In genomic region chr14:103345858-103346728, GRCm38 (mm10) we compare ENCODE assay signal across 8 mouse cellular contexts. TPM values are rescaled to one million over a fixed set of nuclear protein-coding genes. Genes with fewer than 3 reads are reported as not detected.
DNase-seq lines count a peak whose midpoint lies in the region; ATAC-seq and TF ChIP-seq lines count a peak whose summit lies in the region.

No protein-coding gene starts in this region.

- H3K9me3 ChIP-seq in MEL (replicated peaks; ENCODE audit: insufficient read depth, low read length), result no peaks in the 10 kb centered on the region
- no peaks in the 10 kb centered on the region for H3K9me3 ChIP-seq in kidney, embryonic 14.5 days (ENCODE audit: control insufficient read depth, low read length)

- DNase-seq in 3134 (ENCODE audit: extremely low read depth, insufficient read length, low spot score), result peak; percentile 59
- DNase-seq in MEL (ENCODE audit: low read depth, low spot score), result peak; percentile 71
- DNase-seq in cerebellum, postnatal 36 days, result peak; percentile 68 to 70
- DNase-seq in gastrocnemius, postnatal 25 days, result peak; percentile 56
- peak; percentile 25 for DNase-seq in liver, adult 2 months (ENCODE audit: extremely low read depth, low read depth, low spot score)
- DNase-seq in testis, postnatal 10 days (ENCODE audit: low spot score), result peak; percentile 76

- H3K36me3 ChIP-seq in MEL (ENCODE audit: control insufficient read depth in 1 of 2, insufficient read depth in 2 of 2, low read length in 2 of 2), result peaks cover 0 to 36% of the 10 kb centered on the region in 2 experiments; a peak in 2 of 4 replicates
- H3K36me3 ChIP-seq in kidney, embryonic 14.5 days (ENCODE audit: control insufficient read depth, insufficient read depth, low read length), result no peaks in the 10 kb centered on the region
- H3K36me3 ChIP-seq in liver, adult 2 months (ENCODE audit: control insufficient read depth, insufficient read depth, low read length), result no peaks in the 10 kb centered on the region

- TF ChIP-seq RAD21 in MEL (IDR thresholded peaks at IDR 0.05; ENCODE audit: low read depth, low read length), result no peak

- H3K27me3 ChIP-seq in MEL (ENCODE audit: control insufficient read depth in 1 of 2, insufficient read depth in 2 of 2, low read length in 2 of 2), result no peaks in the 10 kb centered on the region
- H3K27me3 ChIP-seq in kidney, embryonic 14.5 days (ENCODE audit: control insufficient read depth, insufficient read depth, low read length), result no peaks in the 10 kb centered on the region
- H3K27me3 ChIP-seq in liver, adult 2 months (ENCODE audit: control insufficient read depth, insufficient read depth, low read length), result no peaks in the 10 kb centered on the region

- WGBS in kidney, embryonic 14.5 days, result under 1% methylated on average over 43 of the region's 83 CpGs
- 1% methylated on average over 74 of the region's 83 CpGs for WGBS in liver, adult 2 months

- peaks cover 22% of the 10 kb centered on the region for H3K79me2 ChIP-seq in MEL (ENCODE audit: control insufficient read depth, insufficient read depth, low read length, poor library complexity)
- H3K79me2 ChIP-seq in liver, adult 2 months (ENCODE audit: control insufficient read depth, insufficient read depth, low read length), result peaks cover 11% of the 10 kb centered on the region; the same call in 1 of the 2 replicates

- H3K4me1 ChIP-seq in MEL (ENCODE audit: control insufficient read depth in 1 of 2, insufficient read depth in 2 of 2, low read length in 2 of 2), result peaks cover 16 to 20% of the 10 kb centered on the region in 2 experiments
- H3K4me1 ChIP-seq in kidney, embryonic 14.5 days (ENCODE audit: control insufficient read depth, insufficient read depth, low read length), result peaks cover 14% of the 10 kb centered on the region; the same call in 1 of the 2 replicates
- H3K4me1 ChIP-seq in liver, adult 2 months (ENCODE audit: control insufficient read depth, insufficient read depth, low read length), result peaks cover 8% of the 10 kb centered on the region; the same call in 1 of the 2 replicates

- ATAC-seq in kidney, embryonic 14.5 days (ENCODE audit: low FRiP score, low TSS enrichment), result peak; percentile 63
- 0 out of 2 replicates have a peak, but pooled peaks have one; percentile 19 for ATAC-seq in monocyte, adult 5-6 weeks (replicated peaks; ENCODE audit: insufficient number of reproducible peaks, low FRiP score, low TSS enrichment, poor library complexity, severe bottlenecking)

- peak overlapping the region; percentile 55 to 85 for H3K4me3 ChIP-seq in MEL (ENCODE audit: control insufficient read depth in 1 of 2, insufficient read depth in 1 of 2, low read depth in 2 of 2, low read length in 2 of 2)
- peak overlapping the region; percentile 80 for H3K4me3 ChIP-seq in kidney, embryonic 14.5 days (ENCODE audit: low read length)
- H3K4me3 ChIP-seq in liver, adult 2 months (ENCODE audit: insufficient read depth, low read depth, low read length), result peak overlapping the region; percentile 60

- TF ChIP-seq EP300 in MEL (IDR thresholded peaks at IDR 0.05; ENCODE audit: low read depth in 1 of 2, low read length in 2 of 2), result no peak

- TF ChIP-seq POLR2A in MEL (IDR thresholded peaks at IDR 0.05; ENCODE audit: control insufficient read depth in 1 of 2, insufficient read depth in 1 of 2, low read depth in 1 of 2, low read length in 2 of 2, poor library complexity in 1 of 2), result 0 out of 4 replicates have a peak, but pooled peaks of 1 of the 2 experiments have one; percentile 58
- no peak for TF ChIP-seq POLR2A in liver, adult 2 months (IDR thresholded peaks at IDR 0.05; ENCODE audit: extremely low read depth, insufficient read depth, low read length)

- peak overlapping the region; percentile 80 for H3K4me2 ChIP-seq in kidney, embryonic 14.5 days (replicated peaks; ENCODE audit: low read depth, low read length)

- H3K27ac ChIP-seq in MEL (ENCODE audit: control insufficient read depth, low read depth, low read length), result peak overlapping the region; percentile 49
- H3K27ac ChIP-seq in kidney, embryonic 14.5 days (ENCODE audit: low read depth, low read length), result peak overlapping the region; percentile 79
- peak overlapping the region; percentile 60; the same call in 1 of the 2 replicates for H3K27ac ChIP-seq in liver, adult 2 months (replicated peaks; ENCODE audit: insufficient read depth, low read depth, low read length)

- TF ChIP-seq CTCF in MEL (IDR thresholded peaks at IDR 0.05 in 2 of 3, conservative IDR thresholded peaks at IDR 0.05 in 1 of 3; ENCODE audit: control insufficient read depth in 1 of 3, insufficient read depth in 1 of 3, low read depth in 2 of 3, low read length in 3 of 3, poor library complexity in 1 of 3, severe bottlenecking in 1 of 3), result peak in 1 of 3 experiments; percentile 44; a peak in 3 of 6 replicates
- TF ChIP-seq CTCF in liver, adult 2 months (IDR thresholded peaks at IDR 0.05; ENCODE audit: low read depth, low read length), result no peak

- peak overlapping the region; percentile 90 for H3K9ac ChIP-seq in MEL (ENCODE audit: control insufficient read depth, low read depth, low read length, poor library complexity, severe bottlenecking)
- peak overlapping the region; percentile 89 for H3K9ac ChIP-seq in kidney, embryonic 14.5 days (ENCODE audit: low read depth, low read length)
- H3K9ac ChIP-seq in liver, adult 2 months (ENCODE audit: low read depth, low read length), result peak overlapping the region; percentile 89

TF ChIP-seq in MEL, 35 proteins besides CTCF, POLR2A, EP300 and RAD21 (continues in another document):
- TF ChIP-seq RCOR1 (IDR thresholded peaks at IDR 0.05; ENCODE audit: low read depth, low read length) (no peak), ETS1 (IDR thresholded peaks at IDR 0.05; ENCODE audit: low read depth, low read length) (no peak), GATA1 (IDR thresholded peaks at IDR 0.05; ENCODE audit: low read depth, low read length) (peak; percentile 15; the same call in 1 of the 2 replicates), E2F4 (IDR thresholded peaks at IDR 0.05; ENCODE audit: borderline replicate concordance, low read depth, low read length) (no peak), USF2 (IDR thresholded peaks at IDR 0.05; ENCODE audit: borderline replicate concordance in 1 of 2, insufficient read depth in 1 of 2, low read depth in 1 of 2, low read length in 2 of 2) (no peak), POLR2AphosphoS2 (IDR thresholded peaks at IDR 0.05; ENCODE audit: low read length) (0 out of 2 replicates have a peak, but pooled peaks have one; percentile 1), ZMIZ1 (IDR thresholded peaks at IDR 0.05; ENCODE audit: low read depth, low read length) (no peak; the same call in 1 of the 2 replicates), HCFC1 (IDR thresholded peaks at IDR 0.05; ENCODE audit: low read depth, low read length) (no peak), ZKSCAN1 (IDR thresholded peaks at IDR 0.05; ENCODE audit: low read depth, low read length) (no peak), MEF2A (IDR thresholded peaks at IDR 0.05; ENCODE audit: extremely low read depth, insufficient replicate concordance, low read depth, low read length, poor library complexity, severe bottlenecking) (no peak), ZNF384 (IDR thresholded peaks at IDR 0.05; ENCODE audit: low read depth, low read length) (no peak), TBP (IDR thresholded peaks at IDR 0.05; ENCODE audit: low read depth, low read length) (no peak), MAX (IDR thresholded peaks at IDR 0.05; ENCODE audit: low read length) (no peak; the same call in 1 of the 2 replicates), ELF1 (IDR thresholded peaks at IDR 0.05; ENCODE audit: low read depth, low read length) (no peak), ZC3H11A (IDR thresholded peaks at IDR 0.05; ENCODE audit: low read depth, low read length) (no peak), UBTF (IDR thresholded peaks at IDR 0.05; ENCODE audit: borderline replicate concordance, insufficient read depth, low read depth, low read length) (0 out of 2 replicates have a peak, but pooled peaks have one; percentile 44), SIN3A (IDR thresholded peaks at IDR 0.05; ENCODE audit: low read length) (no peak; the same call in 1 of the 2 replicates), POLR2AphosphoS5 (IDR thresholded peaks at IDR 0.05; ENCODE audit: borderline replicate concordance, low read depth, low read length) (no peak), BHLHE40 (IDR thresholded peaks at IDR 0.05; ENCODE audit: borderline replicate concordance, low read depth, low read length) (peak; percentile 14; the same call in 1 of the 2 replicates), MAZ (IDR thresholded peaks at IDR 0.05; ENCODE audit: low read depth, low read length) (no peak), CHD1 (IDR thresholded peaks at IDR 0.05; ENCODE audit: low read depth, low read length) (no peak), TCF12 (IDR thresholded peaks at IDR 0.05; ENCODE audit: low read depth, low read length) (no peak), USF1 (IDR thresholded peaks at IDR 0.05; ENCODE audit: low read depth, low read length) (peak; percentile 35; the same call in 1 of the 2 replicates), MYB (IDR thresholded peaks at IDR 0.05; ENCODE audit: low read depth, low read length) (no peak), NELFE (IDR thresholded peaks at IDR 0.05; ENCODE audit: low read depth, low read length) (no peak), MYC (IDR thresholded peaks at IDR 0.05; ENCODE audit: low read depth, low read length) (0 out of 2 replicates have a peak, but pooled peaks have one; percentile 34), MXI1 (IDR thresholded peaks at IDR 0.05; ENCODE audit: low read depth, low read length) (peak; percentile 90), CHD2 (IDR thresholded peaks at IDR 0.05; ENCODE audit: low read length) (no peak), GABPA (IDR thresholded peaks at IDR 0.05; ENCODE audit: low read depth, low read length) (no peak), TAL1 (IDR thresholded peaks at IDR 0.05; ENCODE audit: low read length) (no peak), KAT2A (conservative IDR thresholded peaks at IDR 0.05; ENCODE audit: low read depth, low read length) (no peak), NRF1 (IDR thresholded peaks at IDR 0.05; ENCODE audit: insufficient read depth, low read depth, low read length, poor library complexity, severe bottlenecking) (no peak), MAFK (IDR thresholded peaks at IDR 0.05; ENCODE audit: borderline replicate concordance, low read depth, low read length) (no peak)

RNA-seq across cellular contexts. Expression of gene Mycbp2, which starts 0.5 kb away (rescaled TPM):
- 9.1 and 11.8 TPM in 2 replicates for total RNA-seq in MEL (2012; rRNA removed)
- 10 to 100 TPM; 23.4 to 28.0 TPM for polyA plus RNA-seq in MEL (2012; ENCODE audit: insufficient read depth in 1 of 2, insufficient read length in 2 of 2, low read depth in 1 of 2, low replicate concordance in 2 of 2, missing spikeins in 1 of 2)
- 10 to 100 TPM; 22.7 to 24.6 TPM for total RNA-seq in gastrocnemius, postnatal 25 days (2021)
- polyA plus RNA-seq in kidney, embryonic 14.5 days (2014; fragmentation: Nextera tagmentation; extraction: Ambion mirVana), result 23.2 and 26.1 TPM in 2 replicates
- total RNA-seq in liver, adult 2 months (2014; rRNA removed), result 14.0 and 14.6 TPM in 2 replicates
- polyA plus RNA-seq in liver, adult 2 months (2012; rRNA removed), result 4.1 and 5.2 TPM in 2 replicates
- 67.0 to 106 TPM (median 73.5 TPM) in 3 replicates for total RNA-seq in monocyte, adult 5-6 weeks (2017)

Comparison
In these comparisons a context has a peak if more than half of its experiments do, and no peak if none do; other contexts are left out.
1. Peak in every context shown above with its lines: DNase-seq, ATAC-seq, H3K4me3 ChIP-seq and H3K27ac ChIP-seq.
2. DNase-seq: peak in every context shown above with its lines; median percentile 76 in testis, postnatal 10 days; 71 in MEL; 69 in cerebellum, postnatal 36 days; 59 in 3134; 56 in gastrocnemius, postnatal 25 days; 25 in liver, adult 2 months.